Mouse (Mus musculus) hematopoietic stem cell, adult 5-6 weeks (primary cell): ENCODE data around the gene Cxcr6. TPM values are rescaled to one million over a fixed set of nuclear protein-coding genes. Genes with fewer than 3 reads are reported as not detected.

Source experiments
- ATAC-seq, 2 experiments: fragments of 125-278 bp in 1 of 2; replicated peaks in 1 of 2; 2 replicates each; pipeline ENCODE4 v1.8.0; 2016 to 2017; ENCODE audit warnings: inconsistent platforms in 2 of 2, mild to moderate bottlenecking in 2 of 2, moderate number of reproducible peaks in 2 of 2, low read depth in 1 of 2, moderate TSS enrichment in 1 of 2; ENCODE audit not compliant: low FRiP score in 2 of 2, poor library complexity in 2 of 2, severe bottlenecking in 2 of 2, insufficient read depth in 1 of 2, low TSS enrichment in 1 of 2
- total RNA-seq: library from RNA; stranded (forward); fragments of 172-1452, 232-1000 nt; gene quantifications from 2 replicates; pipeline ENCODE4 v1.2.3, GENCODE M21; 2017

Cxcr6 gene
- total RNA-seq, 1 experiment from 2014 or later, result 3.4 TPM

DNA sequence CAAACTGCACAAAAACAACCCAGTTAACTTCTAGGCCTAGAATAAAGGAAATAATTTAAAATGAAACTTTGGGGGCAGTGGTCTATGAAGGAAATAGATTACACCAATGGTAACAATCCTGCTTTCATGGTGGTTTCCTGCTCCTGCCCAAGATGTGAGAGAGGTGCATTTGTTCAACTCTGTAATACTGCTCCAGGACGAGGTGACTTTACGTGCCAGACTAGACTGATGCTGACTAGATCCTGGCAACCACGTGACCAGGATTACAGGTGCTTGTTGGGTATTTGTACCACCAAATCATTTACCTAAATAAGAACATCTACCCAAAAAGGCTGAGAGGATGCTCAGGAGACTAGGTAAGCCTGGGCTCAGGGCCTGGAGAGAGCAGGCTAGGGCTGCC is 5.6 kb downstream of the Cxcr6 start:
- ATAC-seq, result 0 out of 4 replicates have a peak, but pooled peaks of 1 of the 2 experiments have one; percentile 25

DNA sequence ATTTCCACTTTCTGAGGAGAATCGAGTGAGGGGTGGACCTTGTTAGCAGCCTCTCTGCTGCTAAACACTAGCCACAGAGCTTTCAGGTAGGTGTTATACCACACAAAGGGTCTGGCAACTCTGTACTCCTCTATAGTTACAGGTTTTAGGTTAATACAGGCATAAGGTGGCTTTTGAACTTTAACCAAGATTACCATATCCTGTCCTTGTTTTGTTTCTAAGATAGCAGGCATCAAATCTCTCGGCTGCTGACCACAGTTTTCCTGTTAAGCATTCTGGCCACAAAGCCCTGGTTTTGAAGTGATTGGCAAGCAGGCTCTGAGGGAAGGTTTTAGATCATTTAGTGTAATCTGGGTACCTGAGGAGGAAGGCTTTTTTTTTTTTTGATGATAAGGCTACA is 8.1 kb downstream of the Cxcr6 start:
- ATAC-seq, result peak; percentile 17 to 29; a peak in 1 of 4 replicates

DNA sequence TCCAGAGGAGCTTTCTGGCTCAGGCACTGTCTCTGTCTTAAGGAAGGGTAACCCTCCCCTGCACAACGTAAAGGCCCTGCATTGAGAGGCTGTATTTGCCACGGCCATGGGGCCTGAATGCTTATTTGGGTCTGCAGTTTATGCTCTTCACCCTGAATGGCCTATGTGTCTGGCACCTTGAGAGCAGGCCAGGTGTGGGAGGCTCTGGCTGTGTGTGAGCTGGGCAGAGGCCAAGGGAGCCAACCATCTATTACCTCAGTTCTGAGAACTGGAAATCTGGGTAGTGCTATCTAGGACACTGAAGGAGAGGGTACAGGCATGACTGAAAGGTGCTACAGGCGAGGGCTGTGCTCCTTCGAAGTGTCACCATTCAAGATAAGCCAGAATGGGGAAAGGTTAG is 8.5 kb downstream of the Cxcr6 start:
- no peak for ATAC-seq

DNA sequence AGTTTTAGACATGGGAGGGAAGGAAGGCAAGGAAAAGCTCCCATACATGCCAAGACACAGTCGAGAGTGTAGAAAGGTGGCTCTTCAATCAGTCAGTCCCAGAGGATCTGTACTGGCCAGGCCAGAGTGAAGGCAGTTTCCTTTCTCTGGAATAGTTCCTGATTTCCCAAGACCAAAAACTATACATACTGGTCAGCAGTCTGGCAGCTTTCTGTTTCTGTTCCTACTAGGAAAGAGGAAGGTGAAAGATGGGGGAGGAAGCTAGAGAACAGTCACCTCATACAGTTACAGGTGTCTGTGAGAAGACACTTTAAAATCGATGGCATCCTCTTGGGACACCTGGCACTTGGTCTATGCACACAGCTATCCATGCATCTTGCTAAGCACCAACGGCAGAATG is 9.2 kb downstream of the Cxcr6 start:
- no peak for ATAC-seq

DNA sequence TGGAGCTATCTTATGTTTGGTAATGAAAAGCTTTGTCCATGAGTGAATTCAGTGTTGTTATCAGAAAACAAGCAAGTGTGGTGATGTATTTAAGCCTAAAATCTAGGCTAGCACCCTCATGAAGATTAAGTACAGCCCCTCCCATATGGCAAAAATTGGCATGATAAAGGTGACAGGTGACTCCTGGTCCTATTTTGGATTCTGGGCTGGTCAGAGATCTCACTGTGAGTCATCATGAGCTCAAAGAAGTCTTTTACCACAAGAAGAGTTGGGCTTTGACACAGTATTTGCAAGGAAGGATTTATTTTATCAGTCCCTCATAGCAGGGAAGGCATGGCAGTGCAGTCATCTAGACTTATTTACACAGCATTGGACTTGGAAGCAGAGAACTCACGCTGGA is 9.7 kb downstream of the Cxcr6 start:
- ATAC-seq, result no peak

DNA sequence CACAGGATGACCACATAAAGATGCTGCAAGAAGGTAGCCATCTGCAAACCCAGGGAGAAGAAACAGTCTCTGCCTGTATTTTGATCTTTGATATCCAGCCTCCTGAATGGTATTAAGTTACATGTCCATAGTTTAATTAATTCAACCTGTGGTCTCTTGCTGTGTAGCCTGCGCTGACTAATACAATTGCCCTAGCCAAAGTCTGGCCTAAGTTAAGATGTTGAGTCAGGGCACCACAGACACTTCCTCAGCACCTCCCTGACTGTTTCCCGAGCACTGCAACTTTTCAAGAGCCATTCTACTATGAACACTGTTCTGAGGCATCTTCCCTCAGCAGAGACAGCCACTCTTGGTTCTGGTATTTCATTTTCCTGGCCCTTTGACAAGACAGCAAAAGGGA is 12.3 kb downstream of the Cxcr6 start:
- ATAC-seq, result no peak

DNA sequence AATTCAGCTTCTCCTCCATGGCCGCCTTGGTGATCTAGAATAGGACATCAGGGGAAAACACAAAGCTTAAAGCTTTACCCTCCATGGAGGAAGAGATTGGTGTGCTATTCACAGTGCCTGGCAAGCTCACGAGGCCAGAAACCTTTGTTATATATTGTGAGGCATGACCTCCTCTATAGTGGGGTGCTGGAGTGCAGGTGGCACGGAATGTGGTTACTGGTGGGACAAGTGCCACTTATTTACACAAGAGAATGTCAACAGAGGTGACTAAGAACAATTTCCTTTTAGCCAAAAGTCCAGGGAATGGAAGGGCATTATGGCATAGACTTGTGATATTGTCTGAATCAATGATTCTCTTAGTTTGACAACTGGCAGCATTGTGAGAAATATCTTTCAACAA is 20.4 kb downstream of the Cxcr6 start:
- no peak for ATAC-seq

DNA sequence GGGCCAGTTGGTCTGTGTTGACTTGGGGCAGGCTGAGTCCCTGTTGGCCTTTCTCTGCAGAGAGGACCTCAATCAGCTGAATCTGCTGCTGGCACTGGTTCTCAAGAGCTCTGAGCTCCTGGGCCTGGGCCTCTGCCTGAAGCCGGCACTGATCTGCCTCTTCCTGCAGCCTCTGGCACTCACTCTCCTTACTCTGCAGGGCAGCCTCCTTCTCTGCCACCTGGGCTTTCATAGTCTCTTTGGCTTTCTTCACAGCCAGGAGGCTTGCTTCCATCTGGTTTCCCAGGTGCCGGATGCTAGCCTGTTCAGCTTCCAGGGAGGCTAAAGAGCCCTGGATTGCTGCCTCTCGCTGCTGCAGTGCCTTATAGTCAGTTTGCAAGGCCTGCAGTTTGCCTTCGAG is 22.6 kb downstream of the Cxcr6 start:
- no peak for ATAC-seq

DNA sequence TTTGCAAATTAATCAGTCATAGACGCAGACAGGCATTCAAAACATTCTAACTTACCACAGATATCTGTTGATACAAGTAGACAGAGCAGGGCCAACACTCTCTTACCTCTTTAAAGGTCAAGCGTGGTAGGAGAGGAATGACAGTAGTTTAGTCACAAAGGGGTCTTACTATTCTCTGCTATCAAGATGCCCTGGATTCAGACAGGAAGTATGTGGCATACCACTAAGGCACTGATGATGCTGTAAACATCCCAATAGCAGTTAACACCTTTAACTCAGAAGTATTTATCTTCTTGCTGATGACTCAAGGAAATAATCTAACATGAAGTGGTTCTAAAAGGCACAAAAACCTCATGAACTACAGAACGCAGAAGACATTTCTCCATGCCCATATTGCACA is 29.6 kb downstream of the Cxcr6 start:
- no peak for ATAC-seq

DNA sequence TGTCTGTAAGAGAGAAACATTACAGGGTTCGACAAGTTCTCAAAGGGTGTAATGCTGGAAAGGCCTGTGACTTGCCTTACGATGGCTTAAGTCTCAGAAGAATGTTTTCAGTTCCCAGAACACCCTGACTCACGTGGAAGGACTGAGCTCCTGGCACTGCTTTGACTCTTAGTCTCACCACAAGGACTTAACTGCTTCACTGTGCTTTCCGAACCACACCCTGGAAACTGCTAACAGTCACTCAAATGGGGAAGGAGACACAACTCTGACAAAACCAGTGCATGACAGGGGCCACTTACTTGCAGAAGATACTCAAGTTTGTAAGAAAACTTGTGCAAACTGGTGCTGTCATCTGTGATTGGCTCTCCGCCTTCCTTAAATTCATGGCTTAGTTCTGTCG is 34.0 kb downstream of the Cxcr6 start:
- ATAC-seq, result no peak

DNA sequence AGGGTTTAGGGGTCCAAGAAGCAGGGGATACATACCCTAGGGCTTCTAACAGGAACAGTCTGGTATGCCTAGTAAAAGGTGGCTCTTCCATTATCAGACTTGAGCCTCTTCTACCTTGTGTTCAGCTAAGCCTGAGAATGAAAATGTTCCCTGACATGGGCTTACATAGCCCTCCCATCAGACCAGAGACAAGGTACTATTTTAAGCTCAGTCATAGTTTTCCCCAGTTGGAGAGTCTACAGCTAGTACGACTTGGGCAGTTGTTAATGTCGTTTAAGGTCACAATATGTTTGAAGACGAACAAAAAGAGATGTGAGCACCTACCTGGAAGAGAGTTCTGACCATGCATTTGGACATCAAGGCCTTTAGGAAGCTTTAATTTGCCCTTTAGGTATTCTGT is 38.2 kb downstream of the Cxcr6 start:
- ATAC-seq, result no peak

DNA sequence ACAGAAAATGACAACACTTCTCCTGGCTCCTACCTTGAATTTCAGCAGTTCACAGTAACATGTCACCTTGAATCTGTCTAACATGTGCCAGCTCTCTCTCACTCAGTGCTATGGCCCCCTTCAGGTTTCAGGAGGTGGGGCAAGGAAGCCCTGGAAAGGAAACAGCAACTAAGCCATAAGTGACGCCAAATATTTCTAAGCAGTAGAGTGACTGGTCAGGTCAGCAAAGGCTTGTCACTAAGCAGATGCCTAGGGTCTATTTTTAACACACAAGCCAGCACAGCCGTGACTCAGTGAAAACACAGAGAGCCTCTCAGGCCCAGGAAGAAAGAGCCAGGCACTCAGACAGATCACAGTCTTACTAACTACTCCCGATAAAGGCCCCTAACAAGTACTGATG is 38.8 kb downstream of the Cxcr6 start:
- peak; percentile 80 to 89 for ATAC-seq

DNA sequence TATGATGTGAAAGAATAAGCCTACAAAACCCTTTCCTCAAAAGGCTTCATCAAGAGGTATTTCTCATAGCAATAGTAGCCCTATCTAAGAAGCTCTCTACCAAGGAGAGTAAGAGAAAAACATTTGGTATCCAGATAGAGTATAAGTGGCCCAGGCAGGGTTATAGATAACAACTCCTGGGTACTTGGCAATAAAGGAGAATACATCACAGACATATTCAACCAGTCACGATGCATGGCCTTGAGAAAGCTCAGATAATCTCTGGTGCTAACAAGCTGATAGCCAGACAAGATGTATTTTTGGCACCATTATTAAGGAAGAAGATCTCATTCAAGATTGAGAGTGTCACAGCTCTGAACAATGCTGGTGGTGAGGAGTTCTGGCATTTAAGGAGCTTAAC is 40.2 kb downstream of the Cxcr6 start:
- no peak for ATAC-seq

DNA sequence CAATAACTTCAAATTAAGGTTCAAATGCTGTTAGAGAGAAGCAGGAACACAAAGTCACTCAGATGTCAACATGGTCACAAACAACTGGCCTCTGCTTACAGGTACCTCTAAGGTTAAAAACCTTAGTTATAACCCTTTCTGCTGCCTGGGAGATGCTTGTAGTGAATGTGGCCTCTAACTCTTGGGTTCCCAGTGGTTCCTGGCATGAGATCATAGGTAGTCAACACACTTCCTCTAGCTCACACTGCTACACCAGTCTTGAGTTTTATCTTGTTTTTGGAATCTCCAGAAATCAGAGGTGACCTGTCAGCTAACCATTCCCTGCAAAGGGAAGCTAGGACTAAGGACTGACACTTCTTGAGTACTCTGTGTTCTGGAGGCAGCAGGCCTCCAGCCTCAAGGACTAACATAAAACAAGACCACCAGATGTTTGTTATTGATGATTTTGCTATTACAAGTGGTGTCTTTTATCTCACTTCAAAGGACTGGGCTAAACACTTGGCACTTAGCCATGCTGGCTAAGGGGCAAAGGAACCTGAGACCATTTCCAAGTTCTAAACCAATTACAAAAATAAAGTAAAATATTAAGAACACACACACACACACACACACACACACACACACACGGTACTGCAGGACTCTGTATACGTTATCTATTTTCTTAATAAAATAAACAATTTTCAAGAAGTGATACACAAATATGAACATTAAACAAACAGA is 43.9 kb downstream of the Cxcr6 start:
- ATAC-seq, result no peak

DNA sequence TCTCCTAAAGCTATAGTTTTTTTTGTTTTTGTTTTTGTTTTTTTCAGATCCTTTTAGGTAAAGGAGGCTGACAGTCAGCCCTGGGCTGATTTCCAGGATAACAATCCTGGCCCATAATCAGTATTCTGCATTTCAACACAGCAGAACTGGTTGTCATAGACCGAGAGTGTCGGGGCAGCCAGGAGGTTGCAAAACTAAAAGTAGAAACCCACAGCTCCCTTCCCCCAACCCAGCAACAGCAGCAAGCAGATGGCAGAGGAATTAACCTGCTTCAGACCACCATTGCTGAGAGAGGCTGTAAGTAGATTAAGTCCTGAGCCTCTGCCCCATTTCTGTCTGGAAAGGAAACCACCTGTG is 44.4 kb downstream of the Cxcr6 start:
- ATAC-seq, result peak in 1 of 2 experiments; percentile 18; a peak in 1 of 4 replicates

DNA sequence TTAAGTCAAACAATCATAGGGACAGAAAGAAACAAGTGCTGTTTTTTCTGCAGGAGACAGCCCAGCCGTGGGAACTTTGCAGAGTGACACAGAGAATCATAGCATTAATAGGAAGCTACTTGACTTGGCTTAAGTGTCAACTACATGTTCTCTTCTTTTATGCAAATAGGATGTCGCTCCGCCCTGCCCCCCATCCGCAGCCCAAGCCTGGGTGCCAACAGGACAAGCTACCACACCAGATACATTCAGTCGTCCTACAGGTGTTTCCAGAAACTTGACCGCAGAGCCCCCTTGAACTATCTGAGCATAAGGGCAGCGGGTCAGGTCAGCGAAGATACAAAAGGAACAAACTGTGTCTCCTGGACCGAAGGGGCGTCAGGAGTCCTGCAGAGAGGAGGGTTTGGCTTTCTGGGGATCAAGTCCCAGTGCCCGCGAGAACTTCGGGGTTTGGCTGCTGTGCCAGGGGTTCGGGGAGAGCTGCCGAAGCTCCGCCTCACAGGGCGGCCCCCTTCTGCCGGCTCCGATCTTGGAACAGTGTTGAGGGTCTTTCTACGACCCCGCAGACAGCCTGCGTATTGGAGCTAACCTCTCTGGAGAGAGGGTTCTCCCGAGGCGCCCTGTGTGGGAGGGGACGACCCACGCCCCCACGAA is 44.9 kb downstream of the Cxcr6 start:
- peak; percentile 33 to 46 for ATAC-seq

DNA sequence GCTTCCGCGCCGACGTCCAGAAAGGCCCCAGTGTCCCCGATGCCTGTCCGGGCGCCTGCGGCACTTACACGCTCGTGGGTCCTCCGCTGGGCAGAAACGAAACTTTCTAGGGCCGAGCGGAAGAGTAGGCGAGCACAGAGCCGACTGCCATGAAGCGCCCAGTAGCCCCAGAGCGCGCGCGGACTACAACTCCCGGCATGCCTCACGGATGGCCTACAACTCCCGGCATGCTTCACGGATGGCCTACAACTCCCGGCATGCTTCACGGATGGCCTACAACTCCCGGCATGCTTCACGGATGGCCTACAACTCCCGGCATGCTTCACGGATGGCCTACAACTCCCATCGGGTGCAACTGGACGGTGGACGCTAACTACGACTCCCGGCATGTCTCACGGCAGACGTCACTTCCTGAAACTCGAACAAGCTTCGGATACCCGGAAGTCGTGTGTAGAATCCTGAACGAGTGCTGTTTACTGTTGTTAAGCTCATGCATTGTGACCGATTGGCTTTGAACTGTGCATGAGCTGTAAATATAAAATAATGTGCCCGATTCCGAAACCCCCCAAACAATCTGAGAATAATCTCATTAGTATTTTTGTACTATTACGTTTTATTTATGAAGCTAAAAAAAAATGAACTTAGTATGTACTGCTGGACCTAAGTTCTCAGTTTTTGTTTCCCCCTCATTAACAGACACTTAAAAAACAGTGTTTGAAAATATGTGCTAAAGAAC is 45.6 kb downstream of the Cxcr6 start, which contains the start of gene Fyco1:
Fyco1 (minus strand) TSS at position 187 of the 736 bp plus-strand sequence.
- ATAC-seq, result peak; percentile 95 to 97
